Mouse (Mus musculus): Measurements from ENCODE around the gene Gm5788. TPM values are rescaled to one million over a fixed set of nuclear protein-coding genes. Genes with fewer than 3 reads are reported as not detected.
"Not testable (repeated sequence)": the region's sequence is repeated elsewhere in the genome, so short reads cannot be mapped to it uniquely, and the experiment has no call there.

The Gm5788 gene
- polyA plus RNA-seq (2016; fragmentation: Nextera tagmentation; extraction: Ambion mirVana), result not detected in 2 replicates

- H3K36me3 ChIP-seq; H3K4me3 ChIP-seq; H3K27ac ChIP-seq (replicated peaks); H3K27me3 ChIP-seq (ENCODE audit: low read depth, poor library complexity, severe bottlenecking); DNase-seq (ENCODE audit: low spot score); H3K9me3 ChIP-seq (replicated peaks); H3K4me1 ChIP-seq: not testable (repeated sequence)
- 89% methylated on average over 3 of the region's 3 CpGs for WGBS
These were observed at the start of gene Gm5788 for GRCm38 (mm10) chr12:87494421-87494820. TSS of gene Gm5788 (plus strand) at chr12:87494721.

GRCm38 (mm10) chr12:87449456-87449855, 45.1 kb upstream of the Gm5788 start:
- Histone ChIP-seq H3K36me3 (peaks cover 87% of the 10 kb centered on the region), H3K27me3 (ENCODE audit: low read depth, poor library complexity, severe bottlenecking) (no peaks in the 10 kb centered on the region), H3K4me3 (no peak overlapping the region), H3K27ac (replicated peaks) (no peak overlapping the region), H3K4me1 (peaks cover 8% of the 10 kb centered on the region), H3K9me3 (replicated peaks) (no peaks in the 10 kb centered on the region)
- DNase-seq (ENCODE audit: low spot score), result no peak
- WGBS, result 93% methylated on average over 9 of the region's 9 CpGs

GRCm38 (mm10) chr12:87464678-87465297, 29.7 kb upstream of the Gm5788 start:
- Histone ChIP-seq H3K4me3 (no peak overlapping the region), H3K27ac (replicated peaks) (no peak overlapping the region), H3K27me3 (ENCODE audit: low read depth, poor library complexity, severe bottlenecking) (no peaks in the 10 kb centered on the region), H3K9me3 (replicated peaks) (no peaks in the 10 kb centered on the region), H3K4me1 (no peaks in the 10 kb centered on the region), H3K36me3 (peaks cover 88% of the 10 kb centered on the region)
- WGBS, result 91% methylated on average over 6 of the region's 6 CpGs
- DNase-seq (ENCODE audit: low spot score), result no peak

- no peak overlapping the region for H3K27ac ChIP-seq (replicated peaks)
- no peaks in the 10 kb centered on the region for H3K9me3 ChIP-seq (replicated peaks)
- WGBS, result 84% methylated on average over 7 of the region's 7 CpGs
- peaks cover 32% of the 10 kb centered on the region for H3K36me3 ChIP-seq
- DNase-seq (ENCODE audit: low spot score), result no peak
- no peaks in the 10 kb centered on the region for H3K27me3 ChIP-seq (ENCODE audit: low read depth, poor library complexity, severe bottlenecking)
- peaks cover 16% of the 10 kb centered on the region for H3K4me1 ChIP-seq
- H3K4me3 ChIP-seq, result peak overlapping the region; percentile 71
These were observed 24.0 kb upstream of the Gm5788 start for GRCm38 (mm10) chr12:87470263-87471136.

- H3K27me3 ChIP-seq (ENCODE audit: low read depth, poor library complexity, severe bottlenecking), result no peaks in the 10 kb centered on the region
- H3K9me3 ChIP-seq (replicated peaks), result no peaks in the 10 kb centered on the region
- H3K27ac ChIP-seq (replicated peaks), result peak overlapping the region; percentile 90
- peak overlapping the region; percentile 71 for H3K4me3 ChIP-seq
- under 1% methylated on average over 19 of the region's 19 CpGs for WGBS
- H3K4me1 ChIP-seq, result peaks cover 16% of the 10 kb centered on the region
- peaks cover 25% of the 10 kb centered on the region for H3K36me3 ChIP-seq
- DNase-seq (ENCODE audit: low spot score), result no peak
These were observed 23.0 kb upstream of the Gm5788 start for GRCm38 (mm10) chr12:87471421-87471963.

- 3% methylated on average over 45 of the region's 45 CpGs for WGBS
- Histone ChIP-seq H3K4me1 (peaks cover 16% of the 10 kb centered on the region), H3K9me3 (replicated peaks) (no peaks in the 10 kb centered on the region)
These were observed 22.3 kb upstream of the Gm5788 start, which contains the start of gene Snw1 for GRCm38 (mm10) chr12:87471964-87472786. TSS of gene Snw1 (minus strand) at chr12:87472274.

GRCm38 (mm10) chr12:87474756-87475155, 19.8 kb upstream of the Gm5788 start:
- DNase-seq (ENCODE audit: low spot score), result no peak
- H3K27me3 ChIP-seq (ENCODE audit: low read depth, poor library complexity, severe bottlenecking), result no peaks in the 10 kb centered on the region
- no peak overlapping the region for H3K4me3 ChIP-seq
- no peak overlapping the region for H3K27ac ChIP-seq (replicated peaks)
- H3K36me3 ChIP-seq, result no peaks in the 10 kb centered on the region
- no peaks in the 10 kb centered on the region for H3K9me3 ChIP-seq (replicated peaks)
- peaks cover 16% of the 10 kb centered on the region for H3K4me1 ChIP-seq
- 80% methylated on average over 3 of the region's 3 CpGs for WGBS

More at GRCm38 (mm10) chr12:87471964-87472786, 22.3 kb upstream of the Gm5788 start, which contains the start of gene Snw1:
- DNase-seq (ENCODE audit: low spot score), result peak; percentile 92
- H3K27ac ChIP-seq (replicated peaks), result peak within 1 kb of the TSS; percentile 90
- H3K36me3 ChIP-seq, result peaks cover 18% of the 10 kb centered on the region
- no peaks in the 10 kb centered on the region for H3K27me3 ChIP-seq (ENCODE audit: low read depth, poor library complexity, severe bottlenecking)
- peak within 1 kb of the TSS; percentile 71 for H3K4me3 ChIP-seq

- H3K9me3 ChIP-seq (replicated peaks); DNase-seq (ENCODE audit: low spot score); H3K27me3 ChIP-seq (ENCODE audit: low read depth, poor library complexity, severe bottlenecking); H3K27ac ChIP-seq (replicated peaks); H3K36me3 ChIP-seq; H3K4me3 ChIP-seq; H3K4me1 ChIP-seq: not testable (repeated sequence)
- 86% methylated on average over 5 of the region's 5 CpGs for WGBS
These were observed 12.0 kb upstream of the Gm5788 start for GRCm38 (mm10) chr12:87482482-87482881.

- 73% methylated on average over 2 of the region's 2 CpGs for WGBS
- H3K27ac ChIP-seq (replicated peaks); H3K27me3 ChIP-seq (ENCODE audit: low read depth, poor library complexity, severe bottlenecking); DNase-seq (ENCODE audit: low spot score); H3K9me3 ChIP-seq (replicated peaks); H3K4me3 ChIP-seq; H3K4me1 ChIP-seq; H3K36me3 ChIP-seq: not testable (repeated sequence)
These were observed 5.8 kb upstream of the Gm5788 start for GRCm38 (mm10) chr12:87488683-87489082.

GRCm38 (mm10) chr12:87514016-87514415, 19.5 kb downstream of the Gm5788 start, which contains the start of gene Gm8300:
TSS of gene Gm8300 (plus strand) at chr12:87514316.
- H3K4me3 ChIP-seq; H3K36me3 ChIP-seq; H3K27me3 ChIP-seq (ENCODE audit: low read depth, poor library complexity, severe bottlenecking); H3K9me3 ChIP-seq (replicated peaks); DNase-seq (ENCODE audit: low spot score); H3K4me1 ChIP-seq; H3K27ac ChIP-seq (replicated peaks): not testable (repeated sequence)
- WGBS, result 84% methylated on average over 4 of the region's 4 CpGs

- not testable (repeated sequence) for H3K36me3 ChIP-seq; H3K4me1 ChIP-seq; H3K27ac ChIP-seq (replicated peaks); H3K27me3 ChIP-seq (ENCODE audit: low read depth, poor library complexity, severe bottlenecking); DNase-seq (ENCODE audit: low spot score); H3K4me3 ChIP-seq; H3K9me3 ChIP-seq (replicated peaks)
- 70% methylated on average over 3 of the region's 3 CpGs for WGBS
These were observed 25.1 kb downstream of the Gm5788 start for GRCm38 (mm10) chr12:87519616-87520015.

- no peak for DNase-seq (ENCODE audit: low spot score)
- H3K9me3 ChIP-seq (replicated peaks), result no peaks in the 10 kb centered on the region; the same call in 1 of the 2 replicates
- H3K4me1 ChIP-seq, result no peaks in the 10 kb centered on the region
- no peak overlapping the region for H3K4me3 ChIP-seq
- 89% methylated on average over 3 of the region's 3 CpGs for WGBS
- no peaks in the 10 kb centered on the region for H3K27me3 ChIP-seq (ENCODE audit: low read depth, poor library complexity, severe bottlenecking)
- H3K36me3 ChIP-seq, result no peaks in the 10 kb centered on the region
- no peak overlapping the region for H3K27ac ChIP-seq (replicated peaks)
These were observed 49.4 kb downstream of the Gm5788 start for GRCm38 (mm10) chr12:87543927-87544326.

All from midbrain, embryonic 10.5 days (tissue).